Mouse (Mus musculus): ENCODE measurements around the gene Ccdc148.
A peak's percentile ranks its signal among the peaks of the same experiment; 100 is the strongest.

Ccdc148 gene

GRCm38 (mm10) chr2:59178960-59179359 lies 18.5 kb upstream of the Ccdc148 start:
- no peak for DNase-seq (ENCODE audit: low spot score)

DNA sequence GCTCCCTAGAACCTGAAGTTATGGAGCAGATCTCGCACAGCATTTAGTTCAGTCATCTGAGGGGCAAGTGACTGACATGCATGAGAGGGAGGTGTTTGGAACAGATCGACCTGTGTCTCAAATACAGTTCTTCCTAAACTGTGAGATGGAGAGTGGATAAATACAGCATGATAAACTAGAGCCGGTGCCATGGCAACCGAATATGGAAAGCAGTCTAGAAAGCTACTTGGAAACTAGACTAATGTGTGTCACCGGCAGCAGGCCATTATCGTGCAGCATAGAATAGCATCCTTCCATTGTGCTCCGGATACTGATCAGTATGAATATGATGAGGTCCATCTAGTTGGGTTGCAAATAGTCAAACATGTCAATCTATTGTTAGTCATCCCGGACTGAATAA lies 17.7 kb upstream of the Ccdc148 start:
- DNase-seq (ENCODE audit: low spot score): no peak

DNA sequence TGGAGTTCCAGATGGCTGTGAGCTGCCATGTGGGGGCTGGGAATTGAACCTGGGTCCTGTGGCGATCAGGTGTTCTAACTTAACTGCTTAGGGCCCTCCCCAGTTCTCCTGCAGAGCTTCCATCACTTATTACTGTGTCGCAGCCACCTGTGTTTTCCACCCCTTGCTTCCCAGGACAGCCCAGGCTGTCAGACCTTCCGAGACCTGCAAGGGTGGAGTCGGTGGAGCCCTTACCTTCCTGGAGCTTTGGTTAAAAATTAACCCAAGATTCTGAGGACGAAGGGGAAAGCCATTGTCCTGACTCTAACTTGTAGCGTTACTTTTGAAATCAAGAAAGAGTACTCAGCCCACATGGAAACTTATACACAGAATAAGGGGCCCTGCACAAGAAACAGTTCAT lies 15.4 kb upstream of the Ccdc148 start:
- DNase-seq (ENCODE audit: low spot score): no peak

DNA sequence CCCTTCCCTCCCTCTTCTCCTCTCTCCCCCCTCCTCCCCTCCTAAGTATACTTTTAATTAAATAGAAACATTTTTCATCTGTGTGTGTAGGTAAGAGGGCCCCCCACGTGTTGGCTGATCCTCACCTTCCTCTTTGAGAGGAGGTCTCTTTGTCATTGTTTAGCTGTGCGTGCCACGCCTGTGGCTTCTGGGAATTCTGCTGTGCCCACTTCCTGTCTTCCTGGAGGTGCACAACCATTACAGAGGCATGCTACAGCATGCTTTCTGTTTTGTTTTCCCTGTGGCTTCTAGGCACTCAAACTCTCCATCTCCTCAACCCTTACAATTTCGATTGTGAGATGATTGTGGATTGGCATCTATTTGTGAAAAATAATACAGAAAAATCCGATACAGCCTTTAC lies 11.1 kb upstream of the Ccdc148 start:
- DNase-seq (ENCODE audit: low spot score): peak; percentile 7

DNA sequence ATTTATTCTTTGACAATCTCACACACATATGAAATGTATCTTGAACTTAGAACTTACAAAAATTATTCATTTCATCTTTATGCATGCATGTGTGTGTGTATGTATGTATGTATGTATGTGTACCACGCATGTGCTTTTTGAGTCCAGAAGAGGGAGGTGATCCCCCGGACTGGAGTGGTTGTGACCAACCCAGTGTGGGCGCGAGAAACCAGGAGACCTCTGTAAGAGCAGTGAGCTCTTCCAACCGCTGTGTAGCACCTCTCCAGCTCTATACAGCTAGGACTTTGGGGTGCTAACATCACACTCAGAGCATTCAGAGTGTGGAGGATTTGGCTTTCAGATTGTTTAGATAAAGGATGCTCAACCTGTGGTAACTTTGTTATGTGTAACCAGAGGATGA lies 10.1 kb upstream of the Ccdc148 start:
- no peak for DNase-seq (ENCODE audit: low spot score)

DNA sequence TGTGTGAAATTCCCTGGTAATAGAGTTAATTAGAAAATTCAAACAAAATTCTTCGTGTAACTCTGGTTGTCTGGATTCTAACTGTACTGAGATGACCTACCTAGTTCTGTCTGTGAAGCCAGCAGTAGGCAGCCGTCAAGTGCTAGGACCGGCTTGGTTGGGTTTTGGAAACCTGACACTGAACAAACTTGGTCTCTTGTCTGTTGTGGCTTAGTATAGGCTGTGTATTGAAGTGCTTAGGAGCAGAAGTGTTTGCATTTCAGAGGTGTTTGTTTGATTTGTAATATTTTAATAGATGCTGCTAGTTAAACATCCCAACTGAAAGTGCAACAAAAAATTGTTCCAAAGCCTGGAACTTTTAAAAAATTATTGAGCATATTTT lies 9.7 kb upstream of the Ccdc148 start:
- DNase-seq (ENCODE audit: low spot score): no peak

DNA sequence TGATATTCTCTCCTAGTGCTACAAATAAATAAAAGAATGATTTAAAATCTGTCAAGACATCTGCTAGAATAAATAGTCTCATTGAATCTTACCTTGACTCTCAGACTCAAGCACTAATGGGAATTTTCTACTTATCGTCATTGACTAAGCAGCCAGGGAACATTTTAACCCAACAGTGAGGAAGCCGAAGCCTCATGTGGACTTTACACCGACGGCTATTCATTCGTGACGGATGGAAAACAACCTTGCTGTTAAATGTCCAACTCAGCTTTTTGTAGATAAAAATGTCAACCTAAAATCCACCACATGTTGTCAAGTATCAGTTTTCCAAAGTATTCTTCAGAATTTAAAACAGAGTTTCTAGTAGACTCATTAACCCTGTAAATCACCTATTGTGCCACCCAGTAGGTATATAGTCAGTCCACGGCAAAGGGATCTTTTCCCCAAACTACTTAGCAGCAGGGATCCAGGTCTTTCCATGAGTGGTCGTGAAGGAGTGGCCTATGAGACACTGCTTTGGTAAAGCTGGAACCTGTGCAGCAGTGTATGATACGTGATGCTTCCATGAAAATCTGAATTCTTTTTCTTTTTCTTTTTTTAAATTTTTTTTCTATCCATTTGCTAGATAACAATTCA lies 9.2 kb upstream of the Ccdc148 start:
- DNase-seq (ENCODE audit: low spot score): no peak

DNA sequence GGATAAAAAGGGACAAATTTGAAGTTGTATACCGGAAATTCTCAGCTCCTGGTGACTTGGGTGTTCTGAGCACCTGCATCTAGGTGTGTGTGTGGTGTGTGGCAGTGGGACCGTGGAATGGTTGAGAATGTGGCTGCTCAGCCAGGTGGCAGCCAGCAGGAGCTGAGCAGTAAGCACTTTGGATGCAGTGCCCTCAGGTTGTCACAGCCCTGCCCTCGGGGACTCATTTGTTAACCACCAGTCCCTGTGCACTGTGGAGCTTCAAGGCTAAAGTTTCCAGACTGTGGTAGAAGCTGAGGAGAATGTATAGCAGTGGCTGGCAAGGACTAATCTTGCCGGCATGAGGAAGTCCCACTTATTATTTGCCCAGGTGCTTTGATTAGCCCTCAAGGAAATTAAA lies 7.3 kb upstream of the Ccdc148 start:
- DNase-seq (ENCODE audit: low spot score): no peak

GRCm38 (mm10) chr2:59166976-59167375 lies 6.5 kb upstream of the Ccdc148 start:
- DNase-seq (ENCODE audit: low spot score): no peak

- no peak for DNase-seq (ENCODE audit: low spot score)
These were observed 1.8 kb upstream of the Ccdc148 start for GRCm38 (mm10) chr2:59162285-59162600.

GRCm38 (mm10) chr2:59161441-59162284 lies 1.2 kb upstream of the Ccdc148 start:
- peak; percentile 53 for DNase-seq (ENCODE audit: low spot score)

DNA sequence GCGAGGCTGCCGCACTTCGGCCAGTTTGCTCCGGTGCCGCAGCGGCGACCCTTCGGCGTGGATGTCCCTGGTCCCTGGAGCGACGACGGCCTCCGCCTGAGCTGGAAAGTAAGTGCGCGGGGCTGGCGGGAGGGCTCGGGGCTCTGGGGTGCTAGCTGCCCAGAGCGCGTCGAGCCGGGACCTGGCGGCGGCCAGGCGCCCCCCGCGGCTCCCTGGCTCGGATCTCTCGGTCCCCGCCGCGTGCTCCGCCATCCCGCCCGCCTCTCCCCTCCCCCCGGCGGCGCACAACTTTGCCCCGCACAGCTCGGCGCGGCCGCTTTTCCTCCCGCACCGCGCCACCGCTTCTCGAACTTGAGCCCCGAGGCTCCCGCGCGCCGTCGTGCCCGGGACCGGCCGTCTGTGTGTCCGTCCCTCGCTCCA lies 548 bp upstream of the Ccdc148 start:
- DNase-seq (ENCODE audit: low spot score): peak; percentile 8

- DNase-seq (ENCODE audit: low spot score): no peak
These were observed 400 bp downstream of the Ccdc148 start for GRCm38 (mm10) chr2:59159961-59160604.

DNA sequence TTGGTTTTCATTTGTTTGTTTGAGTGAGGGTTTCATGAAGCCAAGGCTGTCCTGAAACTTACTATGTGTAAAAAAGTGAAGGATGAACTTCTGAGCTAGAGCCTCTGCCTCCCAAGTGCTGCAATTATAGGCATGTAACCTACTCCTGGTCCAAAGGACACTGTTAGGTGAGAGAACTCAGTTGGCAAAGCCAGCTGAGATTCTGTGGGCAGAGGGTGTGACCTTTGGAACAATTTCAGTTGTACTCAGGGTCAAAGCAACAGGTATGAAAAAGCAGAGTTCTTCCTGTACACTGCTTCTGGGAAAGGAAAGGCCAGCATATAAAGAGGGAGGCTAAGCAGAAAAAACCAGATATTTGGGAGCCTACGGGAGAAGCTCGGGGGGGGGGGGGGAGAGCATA lies 2.4 kb downstream of the Ccdc148 start:
- no peak for DNase-seq (ENCODE audit: low spot score)

GRCm38 (mm10) chr2:59155428-59155827 lies 5.1 kb downstream of the Ccdc148 start:
- no peak for DNase-seq (ENCODE audit: low spot score)

DNA sequence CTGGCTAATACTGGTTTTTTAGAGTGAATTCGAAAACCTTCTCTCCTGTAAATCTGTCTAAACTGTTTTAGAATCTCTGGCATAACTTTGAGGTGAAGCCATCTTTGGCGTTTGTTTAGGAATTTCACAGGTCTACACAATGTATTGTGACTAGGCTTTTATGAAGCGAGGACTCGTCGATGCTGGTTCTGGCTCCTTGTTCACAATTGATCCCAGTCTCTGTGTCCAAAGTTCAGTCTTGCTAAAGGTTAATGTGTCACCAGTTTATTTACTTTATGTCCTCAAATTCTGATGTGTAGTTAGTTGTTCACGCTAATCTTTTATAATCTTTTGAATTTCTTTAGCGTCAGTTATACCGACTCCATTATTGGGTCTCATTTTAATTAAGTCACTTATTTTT lies 29.4 kb downstream of the Ccdc148 start:
- no peak for DNase-seq (ENCODE audit: low spot score)

- no peak for DNase-seq (ENCODE audit: low spot score)
These were observed 30.7 kb downstream of the Ccdc148 start for GRCm38 (mm10) chr2:59129821-59130220.

GRCm38 (mm10) chr2:59129023-59129422 lies 31.5 kb downstream of the Ccdc148 start:
- DNase-seq (ENCODE audit: low spot score): no peak

DNA sequence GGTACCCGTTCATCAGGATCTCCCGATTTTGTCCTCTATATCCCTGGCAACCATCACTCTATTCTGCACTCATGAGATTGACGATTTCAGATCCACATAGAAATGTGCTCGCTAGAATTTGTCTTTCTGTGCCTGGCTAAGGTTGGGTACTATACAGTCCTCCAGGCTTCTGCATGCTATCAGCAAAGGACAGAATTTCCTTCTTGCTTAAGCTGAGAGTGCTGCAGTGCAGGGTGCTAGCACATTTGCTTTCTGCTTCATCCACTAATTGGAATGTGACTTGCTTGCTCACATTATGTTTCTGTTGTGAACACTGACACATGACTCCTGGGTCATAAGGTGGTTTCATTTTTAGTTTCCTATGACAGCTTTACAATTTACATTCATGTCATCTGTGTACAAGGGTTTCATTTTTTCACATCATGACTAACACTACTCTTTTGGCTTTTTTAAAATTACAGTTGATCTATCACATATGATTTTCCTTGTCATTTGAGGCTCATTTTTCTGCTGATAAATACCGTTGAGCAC lies 104.8 kb downstream of the Ccdc148 start:
- no peak for DNase-seq (ENCODE audit: low spot score)

GRCm38 (mm10) chr2:59054339-59054738 lies 106.1 kb downstream of the Ccdc148 start:
- DNase-seq (ENCODE audit: low spot score): no peak

- DNase-seq (ENCODE audit: low spot score): no peak
These were observed 106.9 kb downstream of the Ccdc148 start for GRCm38 (mm10) chr2:59053461-59054039.

DNA sequence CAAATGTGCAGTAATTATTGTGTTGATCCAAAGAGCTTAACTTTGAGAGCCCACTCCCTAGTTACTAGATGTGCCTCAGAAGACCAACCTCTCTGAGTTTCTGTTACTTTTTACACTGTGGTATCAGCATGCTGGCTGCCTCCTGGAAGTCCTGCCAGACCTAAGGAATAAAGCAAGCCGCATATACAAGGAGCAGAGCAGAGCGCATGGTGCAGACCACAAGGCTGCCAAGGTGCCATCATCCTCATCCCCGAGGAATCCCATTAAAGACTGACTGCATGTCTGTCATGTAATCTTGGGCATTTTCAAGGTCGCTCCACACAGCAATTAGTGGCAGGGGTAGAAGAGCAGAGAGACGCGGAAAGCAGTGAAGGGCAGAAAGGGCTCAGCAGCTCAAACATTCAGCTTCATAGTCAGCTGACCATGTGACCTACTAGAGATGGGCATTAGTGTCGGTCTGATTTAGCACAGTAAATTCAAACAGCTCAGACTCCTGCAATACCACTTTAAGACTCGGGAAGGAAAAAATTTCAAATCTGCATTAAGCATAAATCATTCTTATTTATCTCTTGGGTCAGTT lies 110.1 kb downstream of the Ccdc148 start:
- no peak for DNase-seq (ENCODE audit: low spot score)
